Mouse (Mus musculus): ENCODE measurements around the gene Tcf23.

Tcf23 gene

GRCm38 (mm10) chr5:30968416-30968815 lies at the start of gene Tcf23:
Gene Tcf23, plus strand, starts transcription at chr5:30968662.
- 43% methylated on average over 8 of the region's 8 CpGs for WGBS

GRCm38 (mm10) chr5:30918691-30919090 lies 49.8 kb upstream of the Tcf23 start:
- WGBS = 96% methylated on average over 8 of the region's 8 CpGs

GRCm38 (mm10) chr5:30919831-30920614 lies 48.4 kb upstream of the Tcf23 start:
- 66% methylated on average over 11 of the region's 11 CpGs for WGBS

GRCm38 (mm10) chr5:30920621-30921020 lies 47.8 kb upstream of the Tcf23 start:
- 65% methylated on average over 19 of the region's 19 CpGs for WGBS

GRCm38 (mm10) chr5:30921256-30922033 lies 47.0 kb upstream of the Tcf23 start, which contains the start of gene Khk:
Gene Khk, plus strand, starts transcription at chr5:30921431.
- 1% methylated on average over 39 of the region's 40 CpGs for WGBS

GRCm38 (mm10) chr5:30922581-30923041 lies 45.9 kb upstream of the Tcf23 start:
- 82% methylated on average over 10 of the region's 10 CpGs for WGBS

GRCm38 (mm10) chr5:30923119-30923518 lies 45.3 kb upstream of the Tcf23 start:
- WGBS = 92% methylated on average over 6 of the region's 6 CpGs

- WGBS = 88% methylated on average over 8 of the region's 8 CpGs
Measured at GRCm38 (mm10) chr5:30924614-30925013, 43.8 kb upstream of the Tcf23 start.

- WGBS = 90% methylated on average over 5 of the region's 5 CpGs
Measured at GRCm38 (mm10) chr5:30925217-30925616, 43.2 kb upstream of the Tcf23 start.

GRCm38 (mm10) chr5:30926073-30926472 lies 42.4 kb upstream of the Tcf23 start:
- 76% methylated on average over 2 of the region's 2 CpGs for WGBS

- 42% methylated on average over 7 of the region's 7 CpGs for WGBS
Measured at GRCm38 (mm10) chr5:30927945-30928529, 40.4 kb upstream of the Tcf23 start.

GRCm38 (mm10) chr5:30930121-30930520 lies 38.3 kb upstream of the Tcf23 start:
- WGBS = 23% methylated on average over 4 of the region's 4 CpGs

- WGBS = 49% methylated on average over 6 of the region's 6 CpGs
Measured at GRCm38 (mm10) chr5:30930846-30931245, 37.6 kb upstream of the Tcf23 start.

- WGBS = 61% methylated on average over 4 of the region's 4 CpGs
Measured at GRCm38 (mm10) chr5:30931378-30931777, 37.1 kb upstream of the Tcf23 start.

- 86% methylated on average over 5 of the region's 5 CpGs for WGBS
Measured at GRCm38 (mm10) chr5:30933705-30934104, 34.8 kb upstream of the Tcf23 start.

- 70% methylated on average over 5 of the region's 5 CpGs for WGBS
Measured at GRCm38 (mm10) chr5:30934725-30935461, 33.6 kb upstream of the Tcf23 start.

GRCm38 (mm10) chr5:30943004-30943403 lies 25.5 kb upstream of the Tcf23 start:
- WGBS = 98% methylated on average over 2 of the region's 2 CpGs

- 85% methylated on average over 6 of the region's 6 CpGs for WGBS
Measured at GRCm38 (mm10) chr5:30944344-30944743, 24.1 kb upstream of the Tcf23 start.

- WGBS = 6% methylated on average over 44 of the region's 44 CpGs
Measured at GRCm38 (mm10) chr5:30944956-30945781, 23.3 kb upstream of the Tcf23 start, which contains the start of gene Cgref1. Gene Cgref1, minus strand, starts transcription at chr5:30945591.

GRCm38 (mm10) chr5:30948620-30949019 lies 19.8 kb upstream of the Tcf23 start:
- 63% methylated on average over 5 of the region's 5 CpGs for whole genome bisulfite sequencing

Measured in cerebral cortex, adult 2 months (tissue).